Mouse (Mus musculus): ENCODE measurements around the gene Nsl1.

Nsl1 gene

GRCm38 (mm10) chr1:191053555-191053954 is 9.3 kb upstream of the Nsl1 start:
- no peak for DNase-seq (ENCODE audit: low read depth in 2 of 2, low spot score in 2 of 2)

DNA sequence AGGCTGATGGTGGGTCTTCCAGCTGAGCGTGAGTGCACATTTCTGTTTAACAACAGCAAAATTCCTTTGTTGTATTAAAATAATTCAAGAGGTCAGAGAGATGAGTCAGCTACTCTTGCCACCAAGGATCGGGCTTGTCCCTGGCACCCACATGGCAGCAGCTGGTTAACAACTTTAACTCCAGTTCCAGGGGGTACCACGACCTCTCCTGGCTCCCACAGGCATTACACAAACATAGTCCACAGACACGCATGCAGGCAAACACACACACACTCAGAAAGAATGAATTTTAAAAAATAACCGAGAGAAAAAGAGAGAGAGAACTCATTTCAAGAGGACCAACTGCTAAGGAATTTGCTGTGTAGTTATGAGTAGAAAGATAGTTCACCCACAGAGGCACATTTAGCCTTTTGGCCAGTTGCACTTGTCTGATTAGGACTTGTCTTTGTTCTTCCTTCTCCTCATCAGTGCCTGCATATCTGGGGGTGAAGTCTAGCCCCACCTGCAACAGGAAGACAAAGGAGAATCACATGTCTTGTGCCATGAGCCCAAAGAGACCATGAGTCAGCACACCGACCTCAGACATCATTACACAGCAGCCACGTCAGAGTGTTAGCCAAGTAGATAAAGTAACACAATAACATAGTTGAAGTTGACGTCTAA is 7.8 kb upstream of the Nsl1 start:
- no peak for DNase-seq (ENCODE audit: low read depth in 2 of 2, low spot score in 2 of 2)

DNA sequence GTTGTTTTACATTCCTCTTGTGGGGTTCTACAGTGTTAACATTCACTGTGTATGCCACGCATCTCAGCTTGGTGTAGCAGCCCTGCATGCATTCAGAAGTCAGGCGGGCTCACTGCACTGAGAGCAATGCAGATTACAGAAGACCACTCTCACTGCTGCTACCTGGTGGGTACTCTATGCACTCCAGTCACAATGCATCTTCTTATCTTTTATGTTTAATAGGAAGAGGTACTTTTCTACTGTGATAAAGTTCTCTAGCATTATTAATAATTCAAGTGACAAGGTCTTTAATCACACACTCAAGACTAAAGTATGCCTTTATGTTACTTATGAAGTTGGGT is 7.3 kb upstream of the Nsl1 start:
- no peak for DNase-seq (ENCODE audit: low read depth in 2 of 2, low spot score in 2 of 2)

- DNase-seq (ENCODE audit: low read depth in 2 of 2, low spot score in 2 of 2) = no peak
Observed at GRCm38 (mm10) chr1:191057461-191057860, 5.4 kb upstream of the Nsl1 start.

DNA sequence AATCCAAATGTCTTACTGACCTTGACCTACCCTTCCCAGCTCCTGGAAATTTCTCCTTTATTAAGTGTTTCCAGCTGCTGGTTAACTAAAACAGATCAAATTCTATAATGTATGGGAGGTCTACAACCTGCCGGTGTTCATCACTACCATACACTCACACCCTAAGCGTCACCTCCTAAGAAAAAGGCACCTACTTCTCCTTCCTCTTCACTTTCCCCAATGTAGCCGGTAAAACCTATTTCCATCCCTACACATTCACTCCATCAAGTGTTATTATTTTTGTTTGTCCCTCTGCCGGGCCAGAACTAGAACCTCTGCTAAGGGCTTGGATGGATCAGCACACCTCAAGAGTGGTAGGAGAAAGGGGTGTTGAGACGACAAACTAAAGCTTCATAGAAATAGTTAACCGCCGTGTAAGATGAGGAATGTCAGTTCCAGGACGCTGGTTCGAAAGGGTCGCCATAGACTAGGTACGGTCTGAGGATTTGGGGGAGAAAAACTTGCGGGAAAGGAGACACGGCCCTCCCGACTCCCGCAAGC is 501 bp upstream of the Nsl1 start:
- DNase-seq (ENCODE audit: low read depth in 2 of 2, low spot score in 2 of 2) = no peak

DNA sequence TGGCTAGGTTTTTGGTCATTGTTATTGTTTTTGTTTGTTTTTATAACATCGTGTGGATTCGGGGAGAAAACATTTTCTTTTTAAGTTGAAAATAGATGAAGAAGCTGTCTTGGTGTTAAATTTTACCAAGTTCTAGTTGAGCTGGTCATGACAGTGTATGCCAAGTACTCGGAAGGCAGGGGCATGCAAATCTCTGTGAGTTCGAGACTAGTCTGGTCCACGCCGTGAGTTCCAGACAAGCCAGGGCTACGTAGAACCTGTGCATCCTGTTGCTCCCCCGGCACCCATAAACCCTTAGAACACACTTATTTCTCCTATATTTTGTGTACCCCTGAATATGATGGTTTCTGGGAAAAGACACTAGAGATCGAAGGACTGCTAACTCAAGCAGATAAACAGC is 888 bp downstream of the Nsl1 start:
- no peak for DNase-seq (ENCODE audit: low read depth in 2 of 2, low spot score in 2 of 2)

- DNase-seq (ENCODE audit: low read depth in 2 of 2, low spot score in 2 of 2) = no peak
Observed at GRCm38 (mm10) chr1:191064535-191064934, 1.7 kb downstream of the Nsl1 start.

GRCm38 (mm10) chr1:191065188-191065587 is 2.4 kb downstream of the Nsl1 start:
- no peak for DNase-seq (ENCODE audit: low read depth in 2 of 2, low spot score in 2 of 2)

DNA sequence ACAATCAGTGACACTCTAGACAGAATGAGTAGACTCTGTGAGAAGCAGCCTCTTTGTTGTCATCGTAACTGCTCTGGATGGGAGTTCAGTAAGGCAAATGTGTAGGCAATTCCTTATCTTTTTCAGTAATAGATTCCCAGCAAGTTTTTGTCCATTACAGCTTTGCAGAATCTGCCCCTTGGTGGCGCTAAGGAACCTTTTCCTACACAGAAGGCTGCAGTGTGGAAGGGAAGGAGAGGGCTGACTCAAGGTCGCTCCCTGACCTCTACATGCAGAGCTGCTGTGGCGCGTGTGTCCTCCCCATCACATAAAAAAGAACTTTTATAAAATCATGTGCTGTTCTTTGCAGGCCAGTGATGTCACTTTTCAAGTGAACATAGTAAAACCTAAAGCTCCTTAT is 5.6 kb downstream of the Nsl1 start:
- DNase-seq (ENCODE audit: low read depth in 2 of 2, low spot score in 2 of 2) = no peak

- DNase-seq (ENCODE audit: low read depth in 2 of 2, low spot score in 2 of 2) = no peak
Observed at GRCm38 (mm10) chr1:191070259-191070658, 7.4 kb downstream of the Nsl1 start.

DNA sequence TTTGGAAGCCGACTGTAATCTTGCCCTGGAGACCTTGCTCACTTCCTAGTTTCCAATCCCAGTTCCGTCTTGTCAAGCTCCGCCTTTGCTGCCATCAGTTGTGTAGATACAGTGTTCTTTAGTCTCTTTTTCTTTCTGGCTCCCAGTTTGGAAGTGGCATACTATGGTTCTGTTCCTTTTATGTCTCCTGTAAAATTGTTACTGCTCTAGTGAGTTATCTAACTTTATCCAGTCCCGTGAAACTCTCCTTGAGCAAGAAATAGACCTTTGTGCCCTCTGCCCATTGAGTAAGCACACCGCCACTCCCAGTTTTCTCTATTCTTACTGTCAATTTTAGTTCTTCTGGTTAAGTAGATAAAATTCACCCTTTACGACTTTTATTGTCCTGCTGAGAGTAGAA is 8.8 kb downstream of the Nsl1 start:
- DNase-seq (ENCODE audit: low read depth in 2 of 2, low spot score in 2 of 2) = no peak

DNA sequence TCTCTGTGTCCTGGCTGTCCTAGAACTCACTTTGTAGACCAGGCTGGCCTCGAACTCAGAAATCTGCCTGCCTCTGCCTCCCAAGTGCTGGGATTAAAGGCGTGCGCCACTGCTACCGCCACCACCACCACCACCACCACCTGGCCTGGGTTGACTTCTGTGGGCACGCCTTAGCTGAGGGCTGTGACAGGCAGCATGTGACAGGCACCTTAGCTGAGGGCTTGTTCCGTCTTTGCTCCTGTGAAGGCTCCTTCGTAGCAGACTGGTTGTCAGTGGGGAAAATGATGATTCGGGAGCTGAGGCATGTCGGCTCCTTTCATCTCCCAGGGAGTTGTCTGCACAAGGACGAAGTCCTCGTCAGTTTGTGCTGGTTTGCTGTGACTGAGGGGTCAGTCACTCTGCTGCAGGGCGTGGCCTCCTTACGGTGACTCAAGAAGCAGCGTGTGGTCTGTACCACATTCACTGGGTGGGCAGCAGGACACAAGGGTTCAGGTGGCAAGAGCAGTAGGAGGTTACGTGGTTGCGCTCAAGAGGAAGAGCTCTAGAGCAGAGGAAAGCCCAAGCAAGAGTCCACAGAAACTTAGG is 9.6 kb downstream of the Nsl1 start:
- no peak for DNase-seq (ENCODE audit: low read depth in 2 of 2, low spot score in 2 of 2)

GRCm38 (mm10) chr1:191073001-191073400 is 10.2 kb downstream of the Nsl1 start:
- no peak for DNase-seq (ENCODE audit: low read depth in 2 of 2, low spot score in 2 of 2)

DNA sequence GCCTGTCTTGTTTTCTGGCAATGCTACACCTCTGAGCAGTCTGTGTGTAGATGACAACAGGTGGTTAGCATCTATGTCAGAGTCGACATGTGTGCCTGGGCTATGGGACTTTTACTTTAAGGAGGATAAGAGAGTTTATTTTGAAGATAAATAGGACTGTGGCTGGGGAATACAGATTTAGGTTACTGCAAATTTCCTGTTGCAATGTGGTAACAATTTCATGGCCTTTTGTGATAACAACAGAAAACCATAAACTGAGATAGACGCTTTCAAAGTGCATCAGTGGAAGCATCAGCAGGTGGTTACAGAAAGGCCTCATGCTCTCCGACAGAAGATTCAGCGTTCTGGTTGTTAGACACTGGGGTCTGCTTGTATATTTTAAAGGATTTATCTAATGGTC is 10.7 kb downstream of the Nsl1 start:
- DNase-seq (ENCODE audit: low read depth in 2 of 2, low spot score in 2 of 2) = no peak

GRCm38 (mm10) chr1:191075199-191075883 is 12.5 kb downstream of the Nsl1 start:
- DNase-seq (ENCODE audit: low read depth in 2 of 2, low spot score in 2 of 2) = no peak

DNA sequence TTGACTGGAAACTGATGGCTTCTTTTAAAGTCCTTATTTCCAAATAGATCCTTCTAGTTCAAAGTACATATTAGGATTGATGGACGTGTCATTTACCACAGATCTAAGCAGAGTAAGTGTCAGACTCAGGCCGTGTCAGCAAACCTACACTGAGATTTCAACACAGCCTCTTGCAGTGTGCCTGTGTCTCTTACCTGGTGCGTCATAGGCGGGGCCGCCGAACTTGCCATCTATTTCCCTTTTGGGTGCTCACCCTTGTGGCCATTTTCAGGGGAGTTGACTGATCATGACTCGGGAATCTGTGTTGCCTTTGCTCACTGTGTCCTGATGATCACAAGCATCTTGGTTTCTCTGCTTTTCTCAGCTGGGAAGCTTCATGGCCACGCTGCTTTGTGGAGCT is 20.4 kb downstream of the Nsl1 start:
- DNase-seq (ENCODE audit: low read depth in 2 of 2, low spot score in 2 of 2) = no peak

DNA sequence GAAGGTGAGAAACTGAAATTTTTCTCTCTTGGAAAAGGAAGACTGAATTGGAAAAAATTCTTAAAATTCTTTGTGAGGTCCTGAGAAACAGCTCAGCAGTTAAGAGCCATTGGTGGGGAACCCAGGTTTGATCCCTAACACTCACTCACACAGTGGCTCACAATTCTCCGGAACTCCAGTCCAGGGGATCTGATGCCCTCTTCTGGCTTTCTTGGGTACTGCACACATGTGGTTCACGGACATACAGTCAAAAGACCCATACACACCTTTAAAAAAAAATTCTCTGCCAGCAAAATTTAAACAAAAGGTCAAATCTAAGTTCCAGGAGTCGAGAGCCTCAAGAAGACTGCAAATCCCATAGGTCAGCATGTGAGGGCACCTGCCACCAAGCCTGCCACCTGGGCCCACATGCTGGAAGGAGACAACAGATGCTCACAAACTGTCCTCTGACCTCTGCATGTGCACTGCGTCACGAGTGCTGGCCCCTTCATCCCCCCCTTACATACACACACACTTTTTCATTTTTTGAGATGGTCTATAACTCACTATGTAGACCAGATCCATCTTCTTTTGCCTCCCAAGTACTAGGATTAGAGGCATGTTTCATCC is 22.2 kb downstream of the Nsl1 start:
- DNase-seq (ENCODE audit: low read depth in 2 of 2, low spot score in 2 of 2) = peak; percentile 35 to 52

- DNase-seq (ENCODE audit: low read depth in 2 of 2, low spot score in 2 of 2) = no peak
Observed at GRCm38 (mm10) chr1:191085597-191085996, 22.8 kb downstream of the Nsl1 start.

- no peak for DNase-seq (ENCODE audit: low read depth in 2 of 2, low spot score in 2 of 2)
Observed at GRCm38 (mm10) chr1:191086304-191086878, 23.6 kb downstream of the Nsl1 start.

- no peak for DNase-seq (ENCODE audit: low read depth in 2 of 2, low spot score in 2 of 2)
Observed at GRCm38 (mm10) chr1:191086960-191087359, 24.1 kb downstream of the Nsl1 start.

DNA sequence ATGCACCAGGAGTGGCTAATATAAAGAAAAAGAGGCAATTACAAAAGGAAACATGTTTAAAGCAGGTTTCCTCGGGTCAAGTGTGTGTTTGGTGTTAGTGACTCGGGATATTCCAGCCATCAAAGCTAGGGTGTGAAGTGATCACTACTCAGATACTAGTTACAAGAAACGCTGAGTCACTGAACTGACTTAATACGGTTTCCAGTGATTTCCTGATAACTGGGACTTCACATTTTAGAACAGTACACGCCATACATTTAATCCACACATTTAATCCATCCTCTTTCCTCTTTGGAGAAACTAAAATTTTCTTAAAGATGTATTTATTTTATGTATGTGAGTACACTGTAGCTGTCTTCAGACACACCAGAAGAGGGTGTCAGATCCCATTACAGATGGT is 25.1 kb downstream of the Nsl1 start:
- DNase-seq (ENCODE audit: low read depth in 2 of 2, low spot score in 2 of 2) = no peak

DNA sequence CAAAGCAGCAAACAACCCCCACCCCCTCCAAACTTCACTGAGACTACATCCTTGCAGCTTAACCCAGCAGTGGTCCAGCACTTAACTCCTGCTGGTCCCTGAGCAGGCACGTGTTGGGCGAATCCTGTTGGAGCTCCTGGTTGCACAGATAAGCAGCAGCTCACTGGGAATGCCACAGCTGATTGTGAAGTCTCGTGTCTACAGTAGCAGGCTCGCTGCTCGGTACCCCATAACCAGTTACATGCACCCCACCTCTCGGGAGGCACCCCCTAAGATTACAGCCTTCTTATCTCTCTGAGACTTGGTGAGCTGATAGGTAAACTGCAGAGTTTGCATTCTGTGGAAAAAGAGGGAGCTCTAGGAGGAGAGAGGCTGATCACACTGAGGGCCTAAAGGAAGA is 26.5 kb downstream of the Nsl1 start:
- no peak for DNase-seq (ENCODE audit: low read depth in 2 of 2, low spot score in 2 of 2)

Measured in CD8-positive naive resting alpha-beta T cell, adult 2 months (primary cell).